Mouse (Mus musculus) ES-Bruce4 (cell line): ENCODE measurements around the gene Cpe.

ENCODE experiments used
- CTCF ChIP-seq: IDR thresholded peaks from one replicate; pipeline ENCODE4 v1.8.1; 2011; ENCODE audit warnings: low read depth, low read length
- EP300 ChIP-seq: IDR thresholded peaks from 2 replicates; pipeline ENCODE4 v1.6.1; 2011; ENCODE audit warnings: low read depth, low read length; ENCODE audit not compliant: insufficient read depth
- POLR2A ChIP-seq: IDR thresholded peaks from one replicate; pipeline ENCODE4 v1.8.1; 2011; ENCODE audit warnings: low read length; ENCODE audit not compliant: insufficient read depth

GRCm38 (mm10) chr8:64578221-64578620 lies 114.6 kb downstream of the Cpe start:
- no peak for TF ChIP-seq POLR2A
- no peak for TF ChIP-seq CTCF
- TF ChIP-seq EP300, result no peak
